Mouse (Mus musculus): ENCODE results near the gene Gstp3.
"Not testable (repeated sequence)": the region's sequence is repeated elsewhere in the genome, so short reads cannot be mapped to it uniquely, and the experiment has no call there.

Gstp3 gene

GRCm38 (mm10) chr19:4090446-4090845, 31.1 kb upstream of the Gstp3 start:
- no peak for DNase-seq (ENCODE audit: low spot score in 2 of 2)

GRCm38 (mm10) chr19:4089128-4089527, 29.8 kb upstream of the Gstp3 start:
- no peak for DNase-seq (ENCODE audit: low spot score in 2 of 2)

GRCm38 (mm10) chr19:4088146-4088545, 28.8 kb upstream of the Gstp3 start:
- no peak for DNase-seq (ENCODE audit: low spot score in 2 of 2)

GRCm38 (mm10) chr19:4087090-4087489, 27.7 kb upstream of the Gstp3 start:
- DNase-seq (ENCODE audit: low spot score in 2 of 2): no peak

- no peak for DNase-seq (ENCODE audit: low spot score in 2 of 2)
Observed at GRCm38 (mm10) chr19:4086156-4086555, 26.8 kb upstream of the Gstp3 start.

GRCm38 (mm10) chr19:4084984-4085383, 25.6 kb upstream of the Gstp3 start:
- no peak for DNase-seq (ENCODE audit: low spot score in 2 of 2)

GRCm38 (mm10) chr19:4083826-4084225, 24.5 kb upstream of the Gstp3 start:
- no peak for DNase-seq (ENCODE audit: low spot score in 2 of 2)

- no peak for DNase-seq (ENCODE audit: low spot score in 2 of 2)
Observed at GRCm38 (mm10) chr19:4083316-4083715, 23.9 kb upstream of the Gstp3 start.

GRCm38 (mm10) chr19:4082219-4082965, 23.0 kb upstream of the Gstp3 start:
- no peak for DNase-seq (ENCODE audit: low spot score in 2 of 2)

GRCm38 (mm10) chr19:4081394-4081793, 22.0 kb upstream of the Gstp3 start, which contains the start of gene Cabp2:
TSS of gene Cabp2 (plus strand) at chr19:4081578.
- no peak for DNase-seq (ENCODE audit: low spot score in 2 of 2)

GRCm38 (mm10) chr19:4080511-4081009, 21.2 kb upstream of the Gstp3 start:
- no peak for DNase-seq (ENCODE audit: low spot score in 2 of 2)

- no peak for DNase-seq (ENCODE audit: low spot score in 2 of 2)
Observed at GRCm38 (mm10) chr19:4079594-4079993, 20.2 kb upstream of the Gstp3 start.

- no peak for DNase-seq (ENCODE audit: low spot score in 2 of 2)
Observed at GRCm38 (mm10) chr19:4075531-4075930, 16.2 kb upstream of the Gstp3 start.

GRCm38 (mm10) chr19:4072706-4073424, 13.5 kb upstream of the Gstp3 start:
- DNase-seq (ENCODE audit: low spot score in 2 of 2): no peak

- DNase-seq (ENCODE audit: low spot score in 2 of 2): no peak
Observed at GRCm38 (mm10) chr19:4071406-4071805, 12.0 kb upstream of the Gstp3 start.

- DNase-seq (ENCODE audit: low spot score in 2 of 2): no peak
Observed at GRCm38 (mm10) chr19:4070756-4071155, 11.4 kb upstream of the Gstp3 start.

- no peak for DNase-seq (ENCODE audit: low spot score in 2 of 2)
Observed at GRCm38 (mm10) chr19:4070311-4070710, 10.9 kb upstream of the Gstp3 start.

- no peak for DNase-seq (ENCODE audit: low spot score in 2 of 2)
Observed at GRCm38 (mm10) chr19:4068717-4069410, 9.5 kb upstream of the Gstp3 start.

GRCm38 (mm10) chr19:4068242-4068641, 8.9 kb upstream of the Gstp3 start:
- DNase-seq (ENCODE audit: low spot score in 2 of 2): not testable (repeated sequence)

GRCm38 (mm10) chr19:4066877-4067276, 7.5 kb upstream of the Gstp3 start:
- no peak for DNase-seq (ENCODE audit: low spot score in 2 of 2)

- no peak for DNase-seq (ENCODE audit: low spot score in 2 of 2)
Observed at GRCm38 (mm10) chr19:4066280-4066679, 6.9 kb upstream of the Gstp3 start.

GRCm38 (mm10) chr19:4064501-4064900, 5.1 kb upstream of the Gstp3 start:
- DNase-seq (ENCODE audit: low spot score in 2 of 2): not testable (repeated sequence)
